Mouse (Mus musculus) adrenal gland, adult (tissue): ENCODE measurements around the gene Cbx8.

Experiments
- DNase-seq, 2 experiments: peaks; one replicate each; pipeline ENCODE4 v3.0.0; 2022 to 2023; ENCODE audit warnings: low spot score in 1 of 2; ENCODE audit not compliant: inconsistent age in 2 of 2

Cbx8 gene

GRCm38 (mm10) chr11:119036447-119036846 is 4.3 kb downstream of the Cbx8 start:
- peak in 1 of 2 experiments; percentile 27 for DNase-seq

- peak in 1 of 2 experiments; percentile 38 for DNase-seq
Measured at GRCm38 (mm10) chr11:119035686-119036165, 5.0 kb downstream of the Cbx8 start.

GRCm38 (mm10) chr11:119035094-119035685 is 5.6 kb downstream of the Cbx8 start:
- DNase-seq, result peak in 1 of 2 experiments; percentile 53

- DNase-seq, result peak in 1 of 2 experiments; percentile 37
Measured at GRCm38 (mm10) chr11:119034635-119035034, 6.1 kb downstream of the Cbx8 start.

GRCm38 (mm10) chr11:119033874-119034558 is 6.8 kb downstream of the Cbx8 start:
- peak; percentile 84 to 95 for DNase-seq

GRCm38 (mm10) chr11:119026203-119026602 is 14.6 kb downstream of the Cbx8 start:
- DNase-seq, result peak in 1 of 2 experiments; percentile 39

- peak in 1 of 2 experiments; percentile 72 for DNase-seq
Measured at GRCm38 (mm10) chr11:119024260-119024659, 16.5 kb downstream of the Cbx8 start.

GRCm38 (mm10) chr11:119023616-119023980 is 17.2 kb downstream of the Cbx8 start:
- DNase-seq, result no peak

GRCm38 (mm10) chr11:119022895-119023615 is 17.7 kb downstream of the Cbx8 start, which contains the start of gene Cbx2:
Cbx2 (plus strand) TSS chr11:119022962.
- peak; percentile 90 to 95 for DNase-seq

GRCm38 (mm10) chr11:119022068-119022894 is 18.5 kb downstream of the Cbx8 start:
- no peak for DNase-seq

- peak in 1 of 2 experiments; percentile 76 for DNase-seq
Measured at GRCm38 (mm10) chr11:119021180-119021579, 19.6 kb downstream of the Cbx8 start.

GRCm38 (mm10) chr11:119017506-119017905 is 23.3 kb downstream of the Cbx8 start:
- DNase-seq, result no peak

- DNase-seq, result no peak
Measured at GRCm38 (mm10) chr11:119014455-119014854, 26.3 kb downstream of the Cbx8 start.

GRCm38 (mm10) chr11:119007461-119008456 is 33.0 kb downstream of the Cbx8 start:
- peak in 1 of 2 experiments; percentile 70 for DNase-seq

- DNase-seq, result no peak
Measured at GRCm38 (mm10) chr11:119006462-119006861, 34.3 kb downstream of the Cbx8 start.

GRCm38 (mm10) chr11:119005547-119006275 is 35.1 kb downstream of the Cbx8 start:
- DNase-seq, result no peak

- no peak for DNase-seq
Measured at GRCm38 (mm10) chr11:119001493-119002128, 39.2 kb downstream of the Cbx8 start.

GRCm38 (mm10) chr11:119000877-119001276 is 39.9 kb downstream of the Cbx8 start:
- no peak for DNase-seq
